Mouse (Mus musculus) embryonic fibroblast, embryonic 13.5 days (primary cell): ENCODE measurements at regions not wholly inside any gene's neighbourhood (a gene's known extent, or its start where the extent isn't known, plus 50 kb on each side); places are given as distances from the start of the nearest gene placed in this dataset.

Source experiments
- CTCF ChIP-seq: IDR thresholded peaks from 2 replicates; pipeline ENCODE4 v1.5.1; 2011; ENCODE audit warnings: mild to moderate bottlenecking, control low read depth, low read length, moderate library complexity, borderline replicate concordance; ENCODE audit not compliant: insufficient read depth
- POLR2A ChIP-seq: IDR thresholded peaks from 2 replicates; pipeline ENCODE4 v1.6.1; 2011; ENCODE audit warnings: low read depth, mild to moderate bottlenecking, control low read depth, low read length, moderate library complexity

- TF ChIP-seq CTCF (no peak), POLR2A (no peak)
These were observed 428.5 kb downstream of the Etnk1 start for GRCm38 (mm10) chr6:143595486-143595885.
